9 mouse cellular contexts compared by ENCODE assay signal in the genomic region with DNA sequence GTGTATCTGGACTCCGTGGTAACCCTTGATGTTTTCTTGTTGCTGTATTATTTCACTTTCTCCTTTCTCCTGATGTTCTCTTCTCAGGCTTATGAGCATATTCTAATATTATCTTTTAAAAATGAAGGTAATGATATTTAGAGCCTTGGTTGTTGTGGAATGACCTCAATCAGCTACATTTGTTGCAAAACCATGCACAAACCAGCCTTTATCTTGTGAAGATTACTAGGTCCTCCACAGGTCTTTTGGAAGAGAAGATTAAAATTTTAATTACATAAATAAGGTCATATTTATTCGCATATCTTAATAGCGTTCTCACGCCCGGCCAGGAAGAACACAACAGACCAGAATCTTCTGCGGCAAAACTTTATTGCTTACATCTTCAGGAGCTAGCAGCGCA.
DNase-seq lines count a peak whose midpoint lies in the region; ATAC-seq lines count a peak whose summit lies in the region.
"Had no signal": no experiment of that assay in that cellular context is flagged by ENCODE, and none has a peak within 500 bp of the region (broad histone marks: within the 10 kb centered on the region; RNA-seq: fewer than 3 reads in every experiment).

No protein-coding gene starts in this region.

- no peaks in the 10 kb centered on the region for H3K27me3 ChIP-seq in heart, embryonic 14.5 days (ENCODE audit: control insufficient read depth, insufficient read depth, low read length)
- H3K27me3 ChIP-seq in embryonic facial prominence, embryonic 13.5 days = no peaks in the 10 kb centered on the region
- H3K27me3 ChIP-seq in hindbrain, embryonic 14.5 days (ENCODE audit: control insufficient read depth, insufficient read depth, low read length) = no peaks in the 10 kb centered on the region
- no peaks in the 10 kb centered on the region for H3K27me3 ChIP-seq in midbrain, embryonic 13.5 days

- intact Hi-C loops in heart, postnatal 14 days (cut with DNase I) = no loop called here

- 72% methylated on average over 7 of the region's 7 CpGs for WGBS in heart, embryonic 14.5 days
- 75% methylated on average over 7 of the region's 7 CpGs for WGBS in embryonic facial prominence, embryonic 13.5 days
- 72% methylated on average over 7 of the region's 7 CpGs for WGBS in hindbrain, embryonic 14.5 days
- 61% methylated on average over 7 of the region's 7 CpGs for WGBS in midbrain, embryonic 13.5 days

- no peak for ATAC-seq in heart, embryonic 14.5 days (ENCODE audit: insufficient number of reproducible peaks, insufficient read depth, low FRiP score, low read depth)
- no peak for ATAC-seq in embryonic facial prominence, embryonic 13.5 days (ENCODE audit: insufficient number of reproducible peaks, insufficient read depth, low FRiP score, low TSS enrichment, low read depth)
- no peak for ATAC-seq in hindbrain, embryonic 14.5 days (ENCODE audit: low FRiP score)
- ATAC-seq in midbrain, embryonic 13.5 days = no peak

- DNase-seq in heart, postnatal 14 days = no peak
- DNase-seq in hindbrain, embryonic 14.5 days (ENCODE audit: low spot score) = no peak
- no peak for DNase-seq in retina, postnatal 1 day
- no peak for DNase-seq in adrenal gland, postnatal 25 days
- DNase-seq in embryo, embryonic 10 days (ENCODE audit: low spot score) = no peak
- DNase-seq: thymus, adult 18-20 months had no signal

- H3K4me2 ChIP-seq in heart, embryonic 14.5 days (ENCODE audit: low read length) = peak overlapping the region; percentile 52
- H3K4me2 ChIP-seq in embryonic facial prominence, embryonic 13.5 days = peak overlapping the region; percentile 41
- peak overlapping the region; percentile 47 for H3K4me2 ChIP-seq in hindbrain, embryonic 14.5 days (replicated peaks)
- H3K4me2 ChIP-seq in midbrain, embryonic 13.5 days (replicated peaks) = peak overlapping the region; percentile 43

- no peak overlapping the region for H3K27ac ChIP-seq in heart, embryonic 14.5 days (replicated peaks in 1 of 2; ENCODE audit: control insufficient read depth in 1 of 2, insufficient read depth in 1 of 2, low read depth in 2 of 2, low read length in 2 of 2)
- no peak overlapping the region for H3K27ac ChIP-seq in embryonic facial prominence, embryonic 13.5 days
- 0 out of 2 replicates have a peak overlapping the region, but pooled peaks have one; percentile 24 for H3K27ac ChIP-seq in hindbrain, embryonic 14.5 days
- H3K27ac ChIP-seq in midbrain, embryonic 13.5 days = no peak overlapping the region

- H3K4me1 ChIP-seq in heart, embryonic 14.5 days (ENCODE audit: control insufficient read depth in 2 of 2, insufficient read depth in 2 of 2, low read length in 2 of 2) = no peaks in the 10 kb centered on the region
- no peaks in the 10 kb centered on the region for H3K4me1 ChIP-seq in embryonic facial prominence, embryonic 13.5 days
- no peaks in the 10 kb centered on the region for H3K4me1 ChIP-seq in hindbrain, embryonic 14.5 days (replicated peaks; ENCODE audit: control insufficient read depth, insufficient read depth, low read length)
- no peaks in the 10 kb centered on the region for H3K4me1 ChIP-seq in midbrain, embryonic 13.5 days (replicated peaks)

- no peaks in the 10 kb centered on the region for H3K36me3 ChIP-seq in heart, embryonic 14.5 days (ENCODE audit: control insufficient read depth, insufficient read depth, low read length)
- H3K36me3 ChIP-seq in embryonic facial prominence, embryonic 13.5 days = no peaks in the 10 kb centered on the region
- H3K36me3 ChIP-seq in hindbrain, embryonic 14.5 days (replicated peaks; ENCODE audit: control insufficient read depth, insufficient read depth) = no peaks in the 10 kb centered on the region
- H3K36me3 ChIP-seq in midbrain, embryonic 13.5 days = no peaks in the 10 kb centered on the region

- H3K9me3 ChIP-seq in heart, embryonic 14.5 days (ENCODE audit: control insufficient read depth, low read length) = no peaks in the 10 kb centered on the region
- no peaks in the 10 kb centered on the region for H3K9me3 ChIP-seq in embryonic facial prominence, embryonic 13.5 days
- H3K9me3 ChIP-seq in hindbrain, embryonic 14.5 days (ENCODE audit: control insufficient read depth, low read length) = no peaks in the 10 kb centered on the region
- H3K9me3 ChIP-seq in midbrain, embryonic 13.5 days = no peaks in the 10 kb centered on the region

- peak overlapping the region; percentile 23 to 24 for H3K4me3 ChIP-seq in heart, embryonic 14.5 days (ENCODE audit: control insufficient read depth in 1 of 2, insufficient read depth in 1 of 2, low read depth in 1 of 2, low read length in 2 of 2)
- H3K4me3 ChIP-seq in embryonic facial prominence, embryonic 13.5 days = peak overlapping the region; percentile 29
- peak overlapping the region; percentile 22 for H3K4me3 ChIP-seq in hindbrain, embryonic 14.5 days (replicated peaks; ENCODE audit: low read length)
- peak overlapping the region; percentile 29 for H3K4me3 ChIP-seq in midbrain, embryonic 13.5 days (replicated peaks)

- no peak overlapping the region for H3K9ac ChIP-seq in heart, embryonic 14.5 days (ENCODE audit: low read length)
- no peak overlapping the region for H3K9ac ChIP-seq in embryonic facial prominence, embryonic 13.5 days
- H3K9ac ChIP-seq in hindbrain, embryonic 14.5 days = no peak overlapping the region
- H3K9ac ChIP-seq in midbrain, embryonic 13.5 days (replicated peaks) = no peak overlapping the region
